Mouse (Mus musculus): ENCODE data around the gene Auts2.

DNA sequence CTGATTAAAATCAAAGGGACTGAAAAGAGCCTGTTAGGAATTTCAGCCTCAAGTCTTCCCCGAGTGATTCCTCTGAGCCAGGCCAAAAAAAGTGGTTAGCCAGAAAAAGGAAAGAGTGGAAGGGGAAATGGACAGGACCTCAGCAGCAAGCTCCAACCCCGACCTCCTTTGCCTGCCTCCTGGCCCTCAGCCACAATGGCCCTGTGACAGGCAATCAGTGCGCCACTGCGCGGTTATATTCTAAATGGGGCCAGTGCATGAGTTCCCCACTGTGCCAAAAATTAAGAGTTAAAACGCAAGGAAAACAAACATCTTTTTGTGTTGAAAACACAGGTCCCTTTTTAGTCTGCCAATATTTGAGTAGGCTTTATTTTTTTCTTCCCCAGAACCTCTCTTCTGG, 755.1 kb downstream of the Auts2 start:
- TF ChIP-seq POLR2A (IDR thresholded peaks at IDR 0.05; ENCODE audit: low read depth, low read length) (no peak), CTCF (conservative IDR thresholded peaks at IDR 0.05; ENCODE audit: insufficient read depth, insufficient read length, low read depth, low read length) (no peak)

Data from kidney, adult 2 months (tissue).